Mouse (Mus musculus) gastrocnemius, adult 18-20 months (tissue): ENCODE measurements around the gene Gm26661. TPM values are rescaled to one million over a fixed set of nuclear protein-coding genes. Genes with fewer than 3 reads are reported as not detected.

ENCODE experiments used
- DNase-seq: peaks from one replicate; pipeline ENCODE4 v3.0.0; 2021; ENCODE audit warnings: low spot score
- long read RNA-seq, 2 experiments: library from polyadenylated mRNA; stranded (forward); transcript quantifications; one replicate each; pipeline ENCODE4 v2.0.0; 2021
- total RNA-seq, 2 experiments: library from RNA; stranded (reverse); gene quantifications; 2 replicates each; pipeline ENCODE4 v1.2.3; 2021

The Gm26661 gene
- not detected for total RNA-seq
- long read RNA-seq, experiment 1: 0 reads
- long read RNA-seq, experiment 2: 0 reads

GRCm38 (mm10) chr14:7791532-7792159 lies at the start of gene Gm26661:
Gene Gm26661 (plus strand): TSS chr14:7791587.
- DNase-seq: peak; percentile 48

- peak; percentile 4 for DNase-seq
Measured at GRCm38 (mm10) chr14:7748944-7749763, 42.2 kb upstream of the Gm26661 start.

GRCm38 (mm10) chr14:7749764-7750089 lies 41.7 kb upstream of the Gm26661 start:
- DNase-seq: no peak

GRCm38 (mm10) chr14:7765569-7766314 lies 25.6 kb upstream of the Gm26661 start:
- peak; percentile 58 for DNase-seq

GRCm38 (mm10) chr14:7773714-7774389 lies 17.5 kb upstream of the Gm26661 start:
- peak; percentile 29 for DNase-seq

- no peak for DNase-seq
Measured at GRCm38 (mm10) chr14:7786073-7786472, 5.3 kb upstream of the Gm26661 start.

- peak; percentile 12 for DNase-seq
Measured at GRCm38 (mm10) chr14:7789266-7790030, 1.9 kb upstream of the Gm26661 start.

GRCm38 (mm10) chr14:7791061-7791531 lies 291 bp upstream of the Gm26661 start:
- DNase-seq: no peak

GRCm38 (mm10) chr14:7795961-7796360 lies 4.6 kb downstream of the Gm26661 start:
- no peak for DNase-seq

GRCm38 (mm10) chr14:7800611-7801010 lies 9.2 kb downstream of the Gm26661 start:
- DNase-seq: no peak

GRCm38 (mm10) chr14:7801831-7802230 lies 10.4 kb downstream of the Gm26661 start:
- DNase-seq: no peak

GRCm38 (mm10) chr14:7803874-7804557 lies 12.6 kb downstream of the Gm26661 start:
- DNase-seq: no peak

- DNase-seq: no peak
Measured at GRCm38 (mm10) chr14:7804558-7804905, 13.1 kb downstream of the Gm26661 start.

- DNase-seq: no peak
Measured at GRCm38 (mm10) chr14:7807711-7808110, 16.3 kb downstream of the Gm26661 start.

GRCm38 (mm10) chr14:7808501-7808981 lies 17.2 kb downstream of the Gm26661 start:
- no peak for DNase-seq

GRCm38 (mm10) chr14:7809043-7809955 lies 17.9 kb downstream of the Gm26661 start:
- no peak for DNase-seq

- peak; percentile 95 for DNase-seq
Measured at GRCm38 (mm10) chr14:7817770-7818462, 26.5 kb downstream of the Gm26661 start, which contains the start of gene Flnb. Gene Flnb (plus strand): TSS chr14:7817957.

GRCm38 (mm10) chr14:7818463-7819121 lies 27.2 kb downstream of the Gm26661 start:
- no peak for DNase-seq
